Mouse (Mus musculus): ENCODE results near the gene Mdk. TPM values are rescaled to one million over a fixed set of nuclear protein-coding genes. Genes with fewer than 3 reads are reported as not detected.

Gene Mdk
- polyA plus RNA-seq, 1 experiment: 156 TPM

DNA sequence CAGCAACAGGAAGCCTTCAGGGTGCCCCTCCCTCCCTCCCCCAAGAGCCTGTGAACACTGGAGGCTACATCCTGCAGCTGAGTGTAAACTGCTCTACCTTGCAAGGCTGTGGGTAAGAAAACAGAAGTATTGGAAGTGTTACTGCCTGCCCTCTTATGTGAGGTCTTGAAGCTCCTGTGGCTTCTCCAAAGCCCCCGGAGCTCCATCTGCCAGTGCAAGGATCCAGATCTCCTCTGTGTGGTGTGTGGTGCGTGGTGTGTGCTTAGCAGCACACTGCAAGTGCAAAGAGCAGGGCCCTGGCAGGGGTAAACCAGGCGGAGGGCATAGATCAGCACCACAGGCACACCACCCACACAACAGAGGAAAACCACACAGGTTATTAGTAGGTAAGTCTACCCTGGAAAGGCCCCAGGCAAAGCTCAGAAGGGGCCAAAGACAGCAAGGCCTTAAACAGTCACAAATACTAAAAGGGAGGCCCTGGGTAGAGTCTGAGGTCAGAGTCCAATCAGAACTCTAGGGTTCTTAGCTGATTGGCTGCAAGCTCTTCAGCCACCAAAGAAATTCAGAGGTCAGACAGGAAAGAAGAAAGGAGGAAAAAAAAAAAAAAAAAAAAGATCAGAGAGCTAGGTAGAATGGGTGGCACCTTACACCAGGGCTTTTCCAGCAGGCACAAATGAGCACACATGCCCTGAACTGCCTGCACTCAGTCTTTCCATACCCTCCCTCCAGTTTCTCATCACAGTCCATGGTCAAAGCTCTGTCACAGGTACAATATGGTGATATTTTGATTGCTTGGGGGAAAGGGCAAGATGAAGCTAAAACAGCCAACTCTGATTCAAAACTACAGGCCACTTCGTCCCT lies 30.0 kb upstream of the Mdk start:
- H3K9ac ChIP-seq (ENCODE audit: low read depth, poor library complexity, severe bottlenecking): peak overlapping the region; percentile 73
- H3K27me3 ChIP-seq (ENCODE audit: control insufficient read depth, insufficient read depth, low read length, poor library complexity, severe bottlenecking): no peaks in the 10 kb centered on the region
- no peaks in the 10 kb centered on the region for H3K9me3 ChIP-seq (replicated peaks; ENCODE audit: control insufficient read depth, insufficient read depth, low read length, poor library complexity, severe bottlenecking)
- TF ChIP-seq POLR2A (IDR thresholded peaks at IDR 0.05; ENCODE audit: insufficient read depth, low read length) (no peak), EP300 (IDR thresholded peaks at IDR 0.05; ENCODE audit: insufficient read depth, low read depth, low read length) (no peak), CTCF (IDR thresholded peaks at IDR 0.05; ENCODE audit: low read depth, low read length) (no peak)
- H3K27ac ChIP-seq (ENCODE audit: insufficient read depth, low read length): no peak overlapping the region
- peak overlapping the region; percentile 71; the same call in 1 of the 2 replicates for H3K4me3 ChIP-seq (ENCODE audit: low read depth, low read length)
- no peaks in the 10 kb centered on the region for H3K36me3 ChIP-seq (ENCODE audit: control insufficient read depth, insufficient read depth, low read length, poor library complexity, severe bottlenecking)
- peaks cover 13% of the 10 kb centered on the region for H3K4me1 ChIP-seq (ENCODE audit: control insufficient read depth, insufficient read depth, low read length)

DNA sequence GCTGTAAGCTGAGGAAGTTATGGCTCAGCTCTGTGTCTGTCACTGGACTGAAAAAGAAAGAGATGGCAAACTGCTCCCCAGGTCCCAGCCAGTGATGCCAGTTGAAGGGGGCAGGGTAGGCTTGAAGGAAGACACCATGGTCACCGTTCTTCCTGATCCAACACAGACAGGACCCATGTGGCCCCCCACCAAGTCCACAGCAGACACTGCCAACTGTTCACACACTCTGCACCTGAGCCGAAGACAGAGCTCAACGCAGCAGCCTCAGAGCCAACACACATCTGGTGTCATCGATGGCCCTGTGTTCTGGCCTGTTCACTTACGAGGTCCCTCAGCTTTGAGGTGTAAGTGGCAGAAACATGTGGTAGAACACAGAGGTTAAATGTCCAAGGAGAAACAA lies 28.4 kb upstream of the Mdk start:
- H3K9me3 ChIP-seq (replicated peaks; ENCODE audit: control insufficient read depth, insufficient read depth, low read length, poor library complexity, severe bottlenecking): no peaks in the 10 kb centered on the region
- no peaks in the 10 kb centered on the region for H3K27me3 ChIP-seq (ENCODE audit: control insufficient read depth, insufficient read depth, low read length, poor library complexity, severe bottlenecking)
- no peaks in the 10 kb centered on the region for H3K36me3 ChIP-seq (ENCODE audit: control insufficient read depth, insufficient read depth, low read length, poor library complexity, severe bottlenecking)
- H3K4me1 ChIP-seq (ENCODE audit: control insufficient read depth, insufficient read depth, low read length): peaks cover 11% of the 10 kb centered on the region
- H3K27ac ChIP-seq (ENCODE audit: insufficient read depth, low read length): no peak overlapping the region
- TF ChIP-seq CTCF (IDR thresholded peaks at IDR 0.05; ENCODE audit: low read depth, low read length) (no peak), EP300 (IDR thresholded peaks at IDR 0.05; ENCODE audit: insufficient read depth, low read depth, low read length) (no peak), POLR2A (IDR thresholded peaks at IDR 0.05; ENCODE audit: insufficient read depth, low read length) (no peak)
- H3K4me3 ChIP-seq (ENCODE audit: low read depth, low read length): no peak overlapping the region
- H3K9ac ChIP-seq (ENCODE audit: low read depth, poor library complexity, severe bottlenecking): no peak overlapping the region

DNA sequence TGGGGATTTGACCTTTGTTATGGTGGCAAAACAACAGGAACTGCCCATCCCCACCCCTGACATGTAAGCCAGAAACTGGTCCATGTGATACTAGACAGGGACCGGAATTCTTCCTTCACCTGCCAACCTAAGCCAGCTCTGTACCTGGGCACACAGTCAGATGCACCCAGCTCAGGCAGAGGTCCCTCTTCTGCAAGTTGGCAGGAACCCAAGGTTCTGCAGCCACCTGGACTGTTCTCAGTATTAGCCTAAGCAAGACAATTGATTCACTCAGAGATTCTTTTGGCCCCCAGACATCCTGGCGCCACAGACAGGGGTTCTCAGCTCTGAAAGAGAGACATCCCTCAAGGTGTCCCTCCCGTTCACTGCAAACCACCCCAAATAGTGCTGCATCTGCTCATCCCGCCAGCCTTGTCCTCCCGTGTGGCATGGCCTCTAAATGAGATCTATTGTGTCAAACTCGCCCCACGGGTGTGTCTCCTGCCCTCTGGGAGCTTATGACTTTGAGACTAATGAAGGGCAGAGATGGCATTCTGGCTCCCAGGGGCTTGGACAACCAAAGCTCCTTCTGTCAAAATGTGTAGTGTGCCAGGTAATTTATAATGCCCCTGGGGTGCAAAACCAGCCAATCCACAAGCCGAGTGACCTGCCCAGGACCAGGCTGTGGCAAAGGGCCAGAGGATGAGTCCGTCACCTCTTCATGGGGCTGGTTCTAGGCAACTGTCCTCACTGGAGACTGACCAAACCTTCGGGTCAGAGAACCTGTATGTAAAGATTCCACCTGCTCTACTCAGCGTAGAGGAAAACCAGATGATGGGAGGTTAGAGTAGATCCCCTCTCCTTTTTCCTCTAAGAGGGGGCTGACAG lies 27.7 kb upstream of the Mdk start:
- H3K4me1 ChIP-seq (ENCODE audit: control insufficient read depth, insufficient read depth, low read length): peaks cover 11% of the 10 kb centered on the region
- no peak overlapping the region for H3K27ac ChIP-seq (ENCODE audit: insufficient read depth, low read length)

DNA sequence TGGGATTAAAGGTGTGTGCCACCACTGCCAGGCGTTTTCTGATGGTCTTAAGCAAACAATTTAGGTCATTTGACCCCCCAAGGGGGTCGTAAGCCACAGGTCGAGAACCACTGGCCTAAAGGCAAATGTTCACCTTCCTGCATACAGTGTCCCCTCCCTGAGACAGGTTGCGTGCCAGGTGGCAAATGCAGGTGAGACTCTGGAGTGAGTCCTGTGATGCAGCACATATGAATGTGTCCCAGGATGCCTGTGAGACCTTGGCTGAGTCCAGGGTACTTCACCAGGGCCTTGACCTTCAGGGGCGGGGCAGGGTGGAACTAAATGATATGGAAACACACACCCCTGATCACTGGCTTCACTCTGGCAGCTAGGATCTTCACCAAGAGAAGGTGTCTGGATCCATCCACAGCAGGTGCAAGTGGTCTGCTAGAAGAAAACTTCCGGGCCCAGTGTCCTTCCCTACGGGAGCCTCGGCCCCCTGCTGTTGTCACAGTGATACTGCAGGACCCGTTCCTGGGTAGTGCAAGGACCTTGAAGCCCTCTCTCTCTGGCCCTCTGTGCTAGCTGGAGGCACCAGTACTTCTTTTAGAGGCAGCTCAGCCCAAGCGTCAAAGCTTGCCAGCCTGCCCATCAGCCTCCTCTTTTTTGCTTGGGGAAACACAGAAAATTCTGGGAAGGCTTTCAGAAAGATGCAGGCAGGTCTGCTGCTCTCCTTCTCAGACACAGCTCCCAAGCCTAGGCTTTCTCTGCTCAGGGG lies 26.8 kb upstream of the Mdk start:
- peak; percentile 50 for TF ChIP-seq CTCF (IDR thresholded peaks at IDR 0.05; ENCODE audit: low read depth, low read length)
- TF ChIP-seq EP300 (IDR thresholded peaks at IDR 0.05; ENCODE audit: insufficient read depth, low read depth, low read length): no peak
- TF ChIP-seq POLR2A (IDR thresholded peaks at IDR 0.05; ENCODE audit: insufficient read depth, low read length): no peak
- H3K4me3 ChIP-seq (ENCODE audit: low read depth, low read length): no peak overlapping the region
- no peaks in the 10 kb centered on the region for H3K36me3 ChIP-seq (ENCODE audit: control insufficient read depth, insufficient read depth, low read length, poor library complexity, severe bottlenecking)
- peaks cover 12% of the 10 kb centered on the region for H3K4me1 ChIP-seq (ENCODE audit: control insufficient read depth, insufficient read depth, low read length)
- H3K27ac ChIP-seq (ENCODE audit: insufficient read depth, low read length): no peak overlapping the region
- no peak overlapping the region for H3K9ac ChIP-seq (ENCODE audit: low read depth, poor library complexity, severe bottlenecking)
- no peaks in the 10 kb centered on the region for H3K9me3 ChIP-seq (replicated peaks; ENCODE audit: control insufficient read depth, insufficient read depth, low read length, poor library complexity, severe bottlenecking)
- H3K27me3 ChIP-seq (ENCODE audit: control insufficient read depth, insufficient read depth, low read length, poor library complexity, severe bottlenecking): no peaks in the 10 kb centered on the region

More for the DNA sequence above, 27.7 kb upstream of the Mdk start:
- H3K36me3 ChIP-seq (ENCODE audit: control insufficient read depth, insufficient read depth, low read length, poor library complexity, severe bottlenecking): no peaks in the 10 kb centered on the region
- TF ChIP-seq POLR2A (IDR thresholded peaks at IDR 0.05; ENCODE audit: insufficient read depth, low read length) (no peak), CTCF (IDR thresholded peaks at IDR 0.05; ENCODE audit: low read depth, low read length) (no peak), EP300 (IDR thresholded peaks at IDR 0.05; ENCODE audit: insufficient read depth, low read depth, low read length) (no peak)
- H3K9ac ChIP-seq (ENCODE audit: low read depth, poor library complexity, severe bottlenecking): no peak overlapping the region
- no peak overlapping the region for H3K4me3 ChIP-seq (ENCODE audit: low read depth, low read length)
- H3K27me3 ChIP-seq (ENCODE audit: control insufficient read depth, insufficient read depth, low read length, poor library complexity, severe bottlenecking): no peaks in the 10 kb centered on the region
- no peaks in the 10 kb centered on the region for H3K9me3 ChIP-seq (replicated peaks; ENCODE audit: control insufficient read depth, insufficient read depth, low read length, poor library complexity, severe bottlenecking)

DNA sequence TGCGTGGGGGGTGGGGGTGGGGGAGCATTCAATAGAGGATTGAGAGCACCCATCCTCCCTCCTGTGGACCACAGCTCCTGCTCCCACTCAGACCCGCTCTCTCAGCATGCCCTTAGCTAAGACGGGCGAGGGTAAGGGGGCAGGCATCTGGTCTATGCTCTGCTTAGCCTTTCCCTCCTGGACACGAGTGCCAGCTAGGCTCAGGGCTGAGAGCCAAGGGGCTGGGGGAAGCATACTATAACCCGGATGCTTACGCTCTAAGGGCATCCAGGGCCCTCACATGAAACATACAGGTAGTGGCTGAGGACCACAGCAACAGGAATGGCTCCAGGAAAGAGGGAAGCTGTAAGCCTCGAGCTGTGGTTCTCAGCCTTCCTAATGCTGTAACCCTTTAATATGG lies 26.0 kb upstream of the Mdk start:
- H3K4me1 ChIP-seq (ENCODE audit: control insufficient read depth, insufficient read depth, low read length): peaks cover 14% of the 10 kb centered on the region
- TF ChIP-seq CTCF (IDR thresholded peaks at IDR 0.05; ENCODE audit: low read depth, low read length): no peak
- no peak for TF ChIP-seq EP300 (IDR thresholded peaks at IDR 0.05; ENCODE audit: insufficient read depth, low read depth, low read length)
- TF ChIP-seq POLR2A (IDR thresholded peaks at IDR 0.05; ENCODE audit: insufficient read depth, low read length): no peak
- H3K27me3 ChIP-seq (ENCODE audit: control insufficient read depth, insufficient read depth, low read length, poor library complexity, severe bottlenecking): no peaks in the 10 kb centered on the region
- H3K36me3 ChIP-seq (ENCODE audit: control insufficient read depth, insufficient read depth, low read length, poor library complexity, severe bottlenecking): no peaks in the 10 kb centered on the region
- H3K9me3 ChIP-seq (replicated peaks; ENCODE audit: control insufficient read depth, insufficient read depth, low read length, poor library complexity, severe bottlenecking): no peaks in the 10 kb centered on the region
- H3K27ac ChIP-seq (ENCODE audit: insufficient read depth, low read length): no peak overlapping the region
- no peak overlapping the region for H3K9ac ChIP-seq (ENCODE audit: low read depth, poor library complexity, severe bottlenecking)
- H3K4me3 ChIP-seq (ENCODE audit: low read depth, low read length): no peak overlapping the region
